Mouse (Mus musculus) E14TG2a.4 (cell line): ENCODE results near the gene Gm20388.

Experiments used
- CTCF ChIP-seq: conservative IDR thresholded peaks from 2 replicates; pipeline ENCODE4 v1.5.1; 2014; ENCODE audit warnings: low read length
- NANOG ChIP-seq: IDR thresholded peaks from 2 replicates; pipeline ENCODE4 v1.6.1; 2014; ENCODE audit warnings: borderline replicate concordance, low read length, mixed read lengths
- POU5F1 ChIP-seq: IDR thresholded peaks from 2 replicates; pipeline ENCODE4 v1.6.1; 2014; ENCODE audit warnings: low read length, borderline replicate concordance

DNA sequence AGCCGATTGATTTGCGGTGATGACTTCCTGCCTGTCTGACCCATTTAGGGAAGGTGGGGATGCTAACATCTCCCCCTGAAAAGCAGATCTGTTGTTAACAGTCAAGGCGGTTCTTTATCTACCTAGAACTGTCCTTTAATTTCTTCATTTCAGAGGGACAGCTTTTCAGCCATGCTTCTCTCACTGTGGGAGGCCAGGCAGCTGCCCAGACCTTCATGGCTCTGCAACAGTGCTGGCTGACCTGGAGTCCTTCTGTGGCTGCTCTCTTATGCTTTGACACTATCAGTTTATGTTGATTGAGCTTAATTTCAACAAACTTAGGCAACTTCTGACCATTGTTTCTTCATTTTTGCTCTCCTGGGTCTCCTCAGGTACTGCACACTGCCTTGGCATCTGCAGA is 2969.7 kb downstream of the Gm20388 start:
- no peak for TF ChIP-seq CTCF
- no peak for TF ChIP-seq POU5F1
- no peak for TF ChIP-seq NANOG
